In genomic region chr12:24697484-24698204, GRCm38 (mm10) we compare ENCODE assay signal across 10 mouse cellular contexts. TPM values are rescaled to one million over a fixed set of nuclear protein-coding genes. Genes with fewer than 3 reads are reported as not detected.
A peak's percentile ranks its signal among the peaks of the same experiment; 100 is the strongest.
DNase-seq lines count a peak whose midpoint lies in the region; ATAC-seq and TF ChIP-seq lines count a peak whose summit lies in the region.
"Had no signal": no experiment of that assay in that cellular context is flagged by ENCODE, and none has a peak within 500 bp of the region (broad histone marks: within the 10 kb centered on the region; RNA-seq: fewer than 3 reads in every experiment).

No protein-coding gene starts in this region.

- no peak overlapping the region for H3K9ac ChIP-seq in lung, postnatal 0 days (replicated peaks; ENCODE audit: low read depth)
- no peak overlapping the region for H3K9ac ChIP-seq in intestine, embryonic 16.5 days (ENCODE audit: low read depth, low read length)
- H3K9ac ChIP-seq in neural tube, embryonic 13.5 days = no peak overlapping the region

- no peak for ATAC-seq in lung, postnatal 0 days
- peak; percentile 45 for ATAC-seq in common myeloid progenitor, adult 5-6 weeks (replicated peaks; ENCODE audit: low read depth, poor library complexity, severe bottlenecking)
- peak; percentile 31; the same call in 1 of the 2 replicates for ATAC-seq in intestine, embryonic 16.5 days
- peak; percentile 73 for ATAC-seq in neural tube, embryonic 13.5 days (ENCODE audit: low read depth)

- WGBS in lung, postnatal 0 days = 59% methylated on average over 8 of the region's 8 CpGs
- WGBS in intestine, embryonic 16.5 days = 66% methylated on average over 8 of the region's 8 CpGs
- 66% methylated on average over 8 of the region's 8 CpGs for WGBS in neural tube, embryonic 13.5 days

- H3K4me2 ChIP-seq in lung, postnatal 0 days (replicated peaks; ENCODE audit: low read depth, low read length) = no peak overlapping the region
- no peak overlapping the region for H3K4me2 ChIP-seq in intestine, embryonic 16.5 days (ENCODE audit: low read depth, low read length)
- H3K4me2 ChIP-seq in neural tube, embryonic 13.5 days = peak overlapping the region; percentile 39

- H3K27me3 ChIP-seq in lung, postnatal 0 days (replicated peaks; ENCODE audit: insufficient read depth, low read length) = no peaks in the 10 kb centered on the region
- no peaks in the 10 kb centered on the region; the same call in 1 of the 2 replicates for H3K27me3 ChIP-seq in intestine, embryonic 16.5 days (replicated peaks; ENCODE audit: control insufficient read depth, insufficient read depth, low read length)
- no peaks in the 10 kb centered on the region for H3K27me3 ChIP-seq in neural tube, embryonic 13.5 days

- no peak overlapping the region for H3K4me3 ChIP-seq in lung, postnatal 0 days (ENCODE audit: low read depth, low read length)
- no peak overlapping the region for H3K4me3 ChIP-seq in intestine, embryonic 16.5 days (ENCODE audit: low read length)
- no peak overlapping the region for H3K4me3 ChIP-seq in neural tube, embryonic 13.5 days

- no peaks in the 10 kb centered on the region for H3K4me1 ChIP-seq in lung, postnatal 0 days (ENCODE audit: insufficient read depth, low read depth, low read length)
- H3K4me1 ChIP-seq in intestine, embryonic 16.5 days (ENCODE audit: control insufficient read depth, insufficient read depth, low read length) = no peaks in the 10 kb centered on the region
- no peaks in the 10 kb centered on the region for H3K4me1 ChIP-seq in neural tube, embryonic 13.5 days (replicated peaks)

- H3K36me3 ChIP-seq in lung, postnatal 0 days (ENCODE audit: insufficient read depth, low read length) = no peaks in the 10 kb centered on the region
- no peaks in the 10 kb centered on the region for H3K36me3 ChIP-seq in intestine, embryonic 16.5 days (ENCODE audit: control insufficient read depth, insufficient read depth, low read length)
- H3K36me3 ChIP-seq in neural tube, embryonic 13.5 days = no peaks in the 10 kb centered on the region

- H3K27ac ChIP-seq in lung, postnatal 0 days (ENCODE audit: low read length) = no peak overlapping the region
- H3K27ac ChIP-seq in intestine, embryonic 16.5 days (ENCODE audit: low read length) = no peak overlapping the region
- H3K27ac ChIP-seq in neural tube, embryonic 13.5 days (replicated peaks) = no peak overlapping the region

- no peak for DNase-seq in lung, postnatal 0 days (ENCODE audit: low spot score)
- DNase-seq in lung, postnatal 25 days (ENCODE audit: low spot score) = no peak
- DNase-seq in spleen, adult 18-20 months = no peak
- DNase-seq in adrenal gland, adult 2 months = no peak
- no peak for DNase-seq in ovary, postnatal 10 days (ENCODE audit: low spot score)

- no peak for TF ChIP-seq EP300 in lung, postnatal 0 days (IDR thresholded peaks at IDR 0.05)

- H3K9me3 ChIP-seq in lung, postnatal 0 days (ENCODE audit: low read length) = no peaks in the 10 kb centered on the region
- no peaks in the 10 kb centered on the region for H3K9me3 ChIP-seq in intestine, embryonic 16.5 days (ENCODE audit: control insufficient read depth, low read length)
- H3K9me3 ChIP-seq in neural tube, embryonic 13.5 days = no peaks in the 10 kb centered on the region

- TF ChIP-seq CTCF in lung, postnatal 0 days (IDR thresholded peaks at IDR 0.05) = peak; percentile 16; the same call in 1 of the 2 replicates

RNA-seq across cellular contexts. Expression of gene Rrm2, which starts 10.4 kb away (rescaled TPM):
- 16.3 and 20.7 TPM in 2 replicates for polyA plus RNA-seq in lung, postnatal 0 days (2015; fragmentation: Nextera tagmentation; extraction: Ambion mirVana)
- total RNA-seq in common myeloid progenitor, adult 5-6 weeks (2017) = 90.3 and 94.5 TPM in 2 replicates
- polyA plus RNA-seq in intestine, embryonic 16.5 days (2015; fragmentation: Nextera tagmentation; extraction: Ambion mirVana) = 122 and 147 TPM in 2 replicates
- polyA plus RNA-seq in neural tube, embryonic 13.5 days (2015; fragmentation: Nextera tagmentation; extraction: Ambion mirVana) = 52.2 and 62.1 TPM in 2 replicates
- 1 to 10 TPM; 7.7 to 9.1 TPM for total RNA-seq in adrenal gland, adult 2 months (2021)
- polyA plus RNA-seq in adrenal gland, adult 2 months (2012; rRNA removed) = 2.8 and 6.0 TPM in 2 replicates

RNA-seq across cellular contexts. Expression of gene Cys1, which starts 16.0 kb away (rescaled TPM):
- 1.7 and 2.3 TPM in 2 replicates for polyA plus RNA-seq in lung, postnatal 0 days (2015; fragmentation: Nextera tagmentation; extraction: Ambion mirVana)
- total RNA-seq in common myeloid progenitor, adult 5-6 weeks (2017) = 0.41 TPM in 1 of 2 replicates, not detected in the other
- polyA plus RNA-seq in intestine, embryonic 16.5 days (2015; fragmentation: Nextera tagmentation; extraction: Ambion mirVana) = 1.4 and 2.1 TPM in 2 replicates
- 1.8 and 2.1 TPM in 2 replicates for polyA plus RNA-seq in neural tube, embryonic 13.5 days (2015; fragmentation: Nextera tagmentation; extraction: Ambion mirVana)
- total RNA-seq in adrenal gland, adult 2 months (2021) = 1 to 10 TPM; 2.4 to 4.5 TPM
- 5.6 and 6.0 TPM in 2 replicates for polyA plus RNA-seq in adrenal gland, adult 2 months (2012; rRNA removed)
- total RNA-seq: hematopoietic stem cell, adult 5-6 weeks; neutrophil, adult 5-6 weeks had no signal

RNA-seq across cellular contexts. Expression of gene Klf11, which starts 46.6 kb away (rescaled TPM):
- polyA plus RNA-seq in lung, postnatal 0 days (2015; fragmentation: Nextera tagmentation; extraction: Ambion mirVana) = 22.1 and 26.0 TPM in 2 replicates
- 13.3 and 24.8 TPM in 2 replicates for total RNA-seq in common myeloid progenitor, adult 5-6 weeks (2017)
- 8.1 and 10.0 TPM in 2 replicates for polyA plus RNA-seq in intestine, embryonic 16.5 days (2015; fragmentation: Nextera tagmentation; extraction: Ambion mirVana)
- polyA plus RNA-seq in neural tube, embryonic 13.5 days (2015; fragmentation: Nextera tagmentation; extraction: Ambion mirVana) = 14.9 and 16.9 TPM in 2 replicates
- total RNA-seq in adrenal gland, adult 2 months (2021) = 10 to 100 TPM; 10.4 to 13.5 TPM
- 8.3 and 9.1 TPM in 2 replicates for polyA plus RNA-seq in adrenal gland, adult 2 months (2012; rRNA removed)
